19 mouse cellular contexts compared by ENCODE assay signal in genomic region chr15:21223006-21223405, GRCm38 (mm10).
"Had no signal": no experiment of that assay in that cellular context is flagged by ENCODE, and none has a peak within 500 bp of the region (broad histone marks: within the 10 kb centered on the region; RNA-seq: fewer than 3 reads in every experiment).

No protein-coding gene starts in this region.

- H3K9ac ChIP-seq: intestine, embryonic 15.5 days; kidney, embryonic 15.5 days; limb, embryonic 12.5 days; limb, embryonic 15.5 days; liver, embryonic 14.5 days; liver, postnatal 0 days; lung, embryonic 14.5 days; stomach, embryonic 15.5 days had no signal

- H3K36me3 ChIP-seq: intestine, embryonic 15.5 days; kidney, embryonic 15.5 days; limb, embryonic 12.5 days; limb, embryonic 15.5 days; stomach, embryonic 15.5 days had no signal

- H3K4me1 ChIP-seq: intestine, embryonic 15.5 days; kidney, embryonic 15.5 days; limb, embryonic 12.5 days; limb, embryonic 15.5 days; stomach, embryonic 15.5 days had no signal

- ATAC-seq: intestine, embryonic 15.5 days; liver, postnatal 0 days; lung, postnatal 0 days had no signal

- H3K4me3 ChIP-seq: intestine, embryonic 15.5 days; kidney, embryonic 15.5 days; limb, embryonic 12.5 days; limb, embryonic 15.5 days; stomach, embryonic 15.5 days had no signal

- H3K27ac ChIP-seq: intestine, embryonic 15.5 days; kidney, embryonic 15.5 days; limb, embryonic 12.5 days; limb, embryonic 15.5 days; liver, embryonic 14.5 days; macrophage; stomach, embryonic 15.5 days had no signal

- DNase-seq: kidney, adult 11 months; kidney, adult 8-10 months; kidney, postnatal 10 days; kidney, postnatal 4 days; left cerebral cortex, postnatal 4 days; liver, postnatal 0 days; lung, embryonic 14.5 days; right cerebral cortex, postnatal 25 days; spleen, adult 18-20 months; thymus, postnatal 25 days had no signal

- H3K9me3 ChIP-seq: intestine, embryonic 15.5 days; kidney, embryonic 15.5 days; limb, embryonic 12.5 days; limb, embryonic 15.5 days; stomach, embryonic 15.5 days had no signal

- H3K27me3 ChIP-seq: intestine, embryonic 15.5 days; kidney, embryonic 15.5 days; limb, embryonic 12.5 days; limb, embryonic 15.5 days; stomach, embryonic 15.5 days had no signal

- H3K4me2 ChIP-seq: intestine, embryonic 15.5 days; kidney, embryonic 15.5 days; limb, embryonic 12.5 days; limb, embryonic 15.5 days; liver, embryonic 11.5 days; lung, embryonic 14.5 days; stomach, embryonic 15.5 days had no signal
